Mouse (Mus musculus) bone marrow macrophage, adult 2 months (primary cell): ENCODE measurements around the gene Lcor.

ENCODE experiments used
- CTCF ChIP-seq: IDR thresholded peaks from 2 replicates; pipeline ENCODE4 v1.5.1; 2012; ENCODE audit warnings: low read depth, mild to moderate bottlenecking, low read length, moderate library complexity
- POLR2A ChIP-seq: IDR thresholded peaks from 2 replicates; pipeline ENCODE4 v1.6.1; 2012; ENCODE audit warnings: mild to moderate bottlenecking, low read depth, low read length, borderline replicate concordance

- TF ChIP-seq POLR2A (no peak), CTCF (no peak)
Observed at GRCm38 (mm10) chr19:41529169-41529568, 46.7 kb downstream of the Lcor start.
